Mouse (Mus musculus) G1E (cell line): ENCODE measurements around the gene Il19.

Source experiments
- CTCF ChIP-seq: IDR thresholded peaks from 2 replicates; pipeline ENCODE4 v1.5.1; 2012; ENCODE audit warnings: low read depth, low read length, inconsistent platforms, mixed read lengths
- GATA1 ChIP-seq: IDR thresholded peaks from 2 replicates; pipeline ENCODE4 v1.6.1; 2012; ENCODE audit warnings: borderline replicate concordance, low read length, inconsistent platforms, mixed read lengths
- GATA2 ChIP-seq: IDR thresholded peaks from 2 replicates; pipeline ENCODE4 v1.6.1; 2012; ENCODE audit warnings: low read depth, low read length, inconsistent platforms, borderline replicate concordance
- POLR2AphosphoS5 ChIP-seq: IDR thresholded peaks from 2 replicates; pipeline ENCODE4 v1.6.1; 2012; ENCODE audit warnings: low read depth, low read length, inconsistent platforms; ENCODE audit not compliant: insufficient replicate concordance

- TF ChIP-seq CTCF (no peak), GATA1 (no peak), POLR2AphosphoS5 (no peak), GATA2 (no peak)
These were observed 47.5 kb downstream of the Il19 start for GRCm38 (mm10) chr1:130892446-130892845.
